In genomic region chr2:156937795-156938194, GRCm38 (mm10) we compare ENCODE assay signal across 14 mouse cellular contexts. TPM values are rescaled to one million over a fixed set of nuclear protein-coding genes. Genes with fewer than 3 reads are reported as not detected.
DNase-seq lines count a peak whose midpoint lies in the region; ATAC-seq and TF ChIP-seq lines count a peak whose summit lies in the region.
"Had no signal": no experiment of that assay in that cellular context is flagged by ENCODE, and none has a peak within 500 bp of the region (broad histone marks: within the 10 kb centered on the region; RNA-seq: fewer than 3 reads in every experiment).

No protein-coding gene starts in this region.

- peak; percentile 72; the same call in 1 of the 2 replicates for ATAC-seq in stomach, embryonic 16.5 days (ENCODE audit: insufficient read depth, low FRiP score)
- ATAC-seq in hindbrain, embryonic 13.5 days (ENCODE audit: low FRiP score) = no peak
- ATAC-seq in midbrain, embryonic 16.5 days = no peak

- no peaks in the 10 kb centered on the region for H3K9me3 ChIP-seq in stomach, embryonic 16.5 days (replicated peaks; ENCODE audit: control insufficient read depth, low read length)
- H3K9me3 ChIP-seq in hindbrain, embryonic 13.5 days = no peaks in the 10 kb centered on the region
- no peaks in the 10 kb centered on the region for H3K9me3 ChIP-seq in midbrain, embryonic 16.5 days (replicated peaks; ENCODE audit: control insufficient read depth, low read length, poor library complexity, severe bottlenecking)
- H3K9me3 ChIP-seq: heart, embryonic 15.5 days had no signal

- no peak overlapping the region for H3K9ac ChIP-seq in stomach, embryonic 16.5 days (ENCODE audit: low read length)
- H3K9ac ChIP-seq in hindbrain, embryonic 13.5 days = no peak overlapping the region
- no peak overlapping the region for H3K9ac ChIP-seq in midbrain, embryonic 16.5 days (ENCODE audit: low read depth, low read length)
- H3K9ac ChIP-seq: heart, embryonic 15.5 days; liver, embryonic 14.5 days had no signal

- WGBS in stomach, embryonic 16.5 days = 68% methylated on average over 2 of the region's 2 CpGs
- WGBS in hindbrain, embryonic 13.5 days = 94% methylated on average over 2 of the region's 2 CpGs
- WGBS in midbrain, embryonic 16.5 days = 82% methylated on average over 2 of the region's 2 CpGs

- no peak overlapping the region for H3K4me3 ChIP-seq in layer of hippocampus, adult 2 months
- H3K4me3 ChIP-seq in stomach, embryonic 16.5 days (replicated peaks; ENCODE audit: low read length) = no peak overlapping the region
- no peak overlapping the region for H3K4me3 ChIP-seq in hindbrain, embryonic 13.5 days
- H3K4me3 ChIP-seq in midbrain, embryonic 16.5 days (ENCODE audit: low read depth, low read length) = no peak overlapping the region
- H3K4me3 ChIP-seq: heart, embryonic 15.5 days had no signal

- TF ChIP-seq CTCF in layer of hippocampus, adult 2 months (conservative IDR thresholded peaks at IDR 0.05) = no peak

- intact Hi-C loops in left cerebral cortex, postnatal 14 days (cut with DNase I) = loop anchor here (5.0 kb wide), 1 partner anchor 55 kb away; the partner anchor contains the start of gene Ndrg3

- H3K27ac ChIP-seq in layer of hippocampus, adult 2 months = peak overlapping the region; percentile 63; the same call in 1 of the 2 replicates
- H3K27ac ChIP-seq in stomach, embryonic 16.5 days (ENCODE audit: low read length) = peak overlapping the region; percentile 74
- no peak overlapping the region for H3K27ac ChIP-seq in hindbrain, embryonic 13.5 days
- no peak overlapping the region for H3K27ac ChIP-seq in midbrain, embryonic 16.5 days (ENCODE audit: low read length)
- H3K27ac ChIP-seq: heart, embryonic 15.5 days; liver, embryonic 14.5 days had no signal

- H3K4me2 ChIP-seq in stomach, embryonic 16.5 days (ENCODE audit: low read depth, low read length) = no peak overlapping the region
- H3K4me2 ChIP-seq in hindbrain, embryonic 13.5 days = no peak overlapping the region
- H3K4me2 ChIP-seq in midbrain, embryonic 16.5 days (ENCODE audit: low read length) = no peak overlapping the region
- H3K4me2 ChIP-seq: heart, embryonic 15.5 days had no signal

- H3K27me3 ChIP-seq in stomach, embryonic 16.5 days (ENCODE audit: control insufficient read depth, insufficient read depth, low read length) = no peaks in the 10 kb centered on the region
- H3K27me3 ChIP-seq in hindbrain, embryonic 13.5 days = no peaks in the 10 kb centered on the region
- H3K27me3 ChIP-seq in midbrain, embryonic 16.5 days (ENCODE audit: control insufficient read depth, insufficient read depth, low read depth, low read length) = no peaks in the 10 kb centered on the region
- H3K27me3 ChIP-seq: heart, embryonic 15.5 days had no signal

- H3K4me1 ChIP-seq in stomach, embryonic 16.5 days (ENCODE audit: control insufficient read depth, insufficient read depth, low read length) = no peaks in the 10 kb centered on the region; the same call in 1 of the 2 replicates
- H3K4me1 ChIP-seq in hindbrain, embryonic 13.5 days (replicated peaks) = no peaks in the 10 kb centered on the region
- no peaks in the 10 kb centered on the region for H3K4me1 ChIP-seq in midbrain, embryonic 16.5 days (ENCODE audit: control insufficient read depth, insufficient read depth, low read length)
- H3K4me1 ChIP-seq: heart, embryonic 15.5 days had no signal

- no peaks in the 10 kb centered on the region for H3K36me3 ChIP-seq in stomach, embryonic 16.5 days (ENCODE audit: control insufficient read depth, insufficient read depth, low read length)
- peaks cover 45% of the 10 kb centered on the region for H3K36me3 ChIP-seq in hindbrain, embryonic 13.5 days
- H3K36me3 ChIP-seq in midbrain, embryonic 16.5 days (ENCODE audit: control insufficient read depth, insufficient read depth, low read length) = peaks cover 17% of the 10 kb centered on the region; the same call in 1 of the 2 replicates

- peak; percentile 46 to 54 for DNase-seq in cerebellum, adult 18-20 months
- no peak for DNase-seq in cerebellum, adult 11-12 months
- peak in 1 of 2 experiments; percentile 64 for DNase-seq in layer of hippocampus, adult 2 months (ENCODE audit: low spot score in 2 of 2)
- DNase-seq in layer of hippocampus, postnatal 36 days = no peak
- peak; percentile 78 to 82 for DNase-seq in left cerebral cortex, postnatal 14 days (ENCODE audit: low spot score in 2 of 2)
- DNase-seq: adrenal gland, postnatal 25 days; cerebellum, adult 9-10 months; gastrocnemius, postnatal 14 days; midbrain, embryonic 14.5 days had no signal

RNA-seq across cellular contexts. Expression of gene Sla2, which starts 50.8 kb away (rescaled TPM):
- total RNA-seq in layer of hippocampus, adult 2 months (2021) = under 1 TPM; 0.31 to 0.34 TPM
- under 1 TPM; 0.25 to 0.50 TPM for total RNA-seq in layer of hippocampus, postnatal 36 days (2021)
- under 1 TPM; 0.18 to 0.21 TPM for total RNA-seq in left cerebral cortex, postnatal 14 days (2021)
- polyA plus RNA-seq in stomach, embryonic 16.5 days (2015; fragmentation: Nextera tagmentation; extraction: Ambion mirVana) = 0.39 and 0.41 TPM in 2 replicates
- 0.28 and 0.31 TPM in 2 replicates for polyA plus RNA-seq in hindbrain, embryonic 13.5 days (2015; fragmentation: Nextera tagmentation; extraction: Ambion mirVana)
- polyA plus RNA-seq in midbrain, embryonic 16.5 days (2015; fragmentation: Nextera tagmentation; extraction: Ambion mirVana) = 0.20 TPM in 1 of 2 replicates, not detected in the other
- total RNA-seq: adrenal gland, postnatal 25 days; gastrocnemius, postnatal 14 days had no signal

RNA-seq across cellular contexts. Expression of gene Ndrg3, which starts 54.1 kb away (rescaled TPM):
- total RNA-seq in layer of hippocampus, adult 2 months (2021) = 100 to 1,000 TPM; 416 to 430 TPM
- 100 to 1,000 TPM; 415 to 419 TPM for total RNA-seq in layer of hippocampus, postnatal 36 days (2021)
- 100 to 1,000 TPM; 569 to 619 TPM for total RNA-seq in left cerebral cortex, postnatal 14 days (2021)
- polyA plus RNA-seq in stomach, embryonic 16.5 days (2015; fragmentation: Nextera tagmentation; extraction: Ambion mirVana) = 41.9 and 44.5 TPM in 2 replicates
- 90.3 and 95.0 TPM in 2 replicates for polyA plus RNA-seq in hindbrain, embryonic 13.5 days (2015; fragmentation: Nextera tagmentation; extraction: Ambion mirVana)
- polyA plus RNA-seq in midbrain, embryonic 16.5 days (2015; fragmentation: Nextera tagmentation; extraction: Ambion mirVana) = 135 and 155 TPM in 2 replicates

Comparison
In these comparisons a context has a peak if more than half of its experiments do, and no peak if none do; other contexts are left out.
1. DNase-seq: peak in cerebellum, adult 18-20 months (2 of 2) and left cerebral cortex, postnatal 14 days (2 of 2); none in cerebellum, adult 11-12 months (single experiment) and layer of hippocampus, postnatal 36 days (0 of 2).
2. H3K27ac ChIP-seq: peak in layer of hippocampus, adult 2 months (single experiment) and stomach, embryonic 16.5 days (single experiment); none in hindbrain, embryonic 13.5 days (single experiment) and midbrain, embryonic 16.5 days (single experiment).